Mouse (Mus musculus) testis, adult 2 months (tissue): Measurements from ENCODE around the gene Slc26a9.

ENCODE experiments used
- CTCF ChIP-seq: fragments of 200-500 bp; IDR thresholded peaks from 2 replicates; pipeline ENCODE4 v1.5.1; 2012; ENCODE audit warnings: low read depth, mild to moderate bottlenecking, inconsistent platforms, low read length, moderate library complexity; ENCODE audit not compliant: control insufficient read depth, insufficient read depth, insufficient replicate concordance
- POLR2A ChIP-seq: fragments of 200-500 bp; IDR thresholded peaks from 2 replicates; pipeline ENCODE4 v1.6.1; 2012; ENCODE audit warnings: low read depth, mild to moderate bottlenecking, inconsistent platforms, low read length, moderate library complexity; ENCODE audit not compliant: control insufficient read depth

DNA sequence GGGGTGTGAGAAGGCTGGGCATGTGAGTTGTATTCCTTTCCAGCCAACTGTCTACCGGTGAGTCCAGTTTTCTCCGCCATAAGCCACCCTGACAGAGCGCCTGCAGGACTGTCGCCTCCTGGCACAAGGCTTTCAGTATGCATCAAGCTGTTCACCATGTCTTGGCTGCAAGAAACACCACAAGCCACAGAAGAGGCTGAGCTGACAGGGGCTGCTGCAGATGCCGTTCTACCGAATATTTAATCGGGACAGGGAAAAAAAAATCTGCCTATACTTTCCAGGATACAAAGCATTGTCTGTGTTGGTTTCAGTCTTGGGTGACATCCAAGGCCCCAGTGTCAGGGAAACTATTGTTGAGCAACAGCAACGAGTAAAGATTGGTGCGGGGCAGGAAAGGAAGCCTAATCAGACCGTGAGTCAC, 8.1 kb downstream of the Slc26a9 start:
- TF ChIP-seq POLR2A = no peak
- no peak for TF ChIP-seq CTCF
